Mouse (Mus musculus) hindbrain, embryonic 13.5 days (tissue): ENCODE measurements around the gene Fen1. TPM values are rescaled to one million over a fixed set of nuclear protein-coding genes. Genes with fewer than 3 reads are reported as not detected.

ENCODE experiments used
- ATAC-seq: fragments of 200-750 bp; cut with Nextera tagmentation; 2 replicates; pipeline ENCODE4 v1.8.0; 2017; ENCODE audit warnings: moderate TSS enrichment; ENCODE audit not compliant: low FRiP score
- H3K27ac ChIP-seq: fragments of 300-500 bp; sonication (generic); 2 replicates; pipeline ENCODE4 v1.5.1; 2015; ENCODE audit warnings: inconsistent platforms, mild to moderate bottlenecking, moderate library complexity
- H3K27me3 ChIP-seq: fragments of 300-500 bp; sonication (generic); 2 replicates; pipeline ENCODE4 v1.6.1; 2015; ENCODE audit warnings: mild to moderate bottlenecking, inconsistent platforms
- H3K36me3 ChIP-seq: fragments of 300-500 bp; sonication (generic); 2 replicates; pipeline ENCODE4 v1.6.1; 2015; ENCODE audit warnings: mild to moderate bottlenecking, inconsistent platforms
- H3K4me1 ChIP-seq: fragments of 300-500 bp; sonication (generic); replicated peaks from 2 replicates; pipeline ENCODE4 v1.6.1; 2015; ENCODE audit warnings: inconsistent platforms
- H3K4me2 ChIP-seq: fragments of 300-500 bp; sonication (generic); 2 replicates; pipeline ENCODE4 v1.6.1; 2015; ENCODE audit warnings: inconsistent platforms, mild to moderate bottlenecking, moderate library complexity
- H3K4me3 ChIP-seq: fragments of 300-500 bp; sonication (generic); 2 replicates; pipeline ENCODE4 v1.5.1; 2015; ENCODE audit warnings: mild to moderate bottlenecking, inconsistent platforms
- H3K9ac ChIP-seq: fragments of 300-500 bp; sonication (generic); 2 replicates; pipeline ENCODE4 v1.6.1; 2015; ENCODE audit warnings: mild to moderate bottlenecking, inconsistent platforms
- H3K9me3 ChIP-seq: fragments of 300-500 bp; sonication (generic); 2 replicates; pipeline ENCODE4 v1.6.1; 2016; ENCODE audit warnings: inconsistent platforms
- WGBS: fragments of 180-500 bp; shearing (Covaris S2); methylation state at CpG from one replicate; pipeline ENCODE4 v1.1.7; 2015; 5-methylcytosine and 5-hydroxymethylcytosine counted together
- polyA plus RNA-seq: library from polyadenylated mRNA; unstranded; fragments of >200 nt; fragmentation: Nextera tagmentation; extraction: Ambion mirVana; gene quantifications from 2 replicates; pipeline ENCODE4 v1.2.1, GENCODE M21; 2015

Gene Fen1
- 34.4 and 34.9 TPM in 2 replicates for polyA plus RNA-seq

GRCm38 (mm10) chr19:10203848-10204615 lies at the start of gene Fen1, which contains the start of gene Tmem258:
TSS of gene Fen1 (minus strand) at chr19:10204169.
TSS of gene Tmem258 (plus strand) at chr19:10204014.
- WGBS, result under 1% methylated on average over 40 of the region's 40 CpGs
- H3K27me3 ChIP-seq, result no peaks in the 10 kb centered on the region
- peak; percentile 94 for ATAC-seq
- peak within 1 kb of the TSS; percentile 88 for H3K9ac ChIP-seq
- H3K36me3 ChIP-seq, result peaks cover 51% of the 10 kb centered on the region
- H3K9me3 ChIP-seq, result no peaks in the 10 kb centered on the region
- H3K4me2 ChIP-seq, result peak within 1 kb of the TSS; percentile 78
- H3K27ac ChIP-seq, result peak within 1 kb of the TSS; percentile 85
- H3K4me3 ChIP-seq, result peak within 1 kb of the TSS; percentile 64
- peaks cover 21% of the 10 kb centered on the region for H3K4me1 ChIP-seq

GRCm38 (mm10) chr19:10248128-10248527 lies 44.2 kb upstream of the Fen1 start:
- ATAC-seq, result no peak
- Histone ChIP-seq H3K4me3 (no peak overlapping the region), H3K4me2 (no peak overlapping the region), H3K36me3 (peaks cover 34% of the 10 kb centered on the region), H3K9ac (no peak overlapping the region), H3K27me3 (peaks cover 11% of the 10 kb centered on the region; the same call in 1 of the 2 replicates), H3K9me3 (no peaks in the 10 kb centered on the region), H3K27ac (no peak overlapping the region), H3K4me1 (peaks cover 7% of the 10 kb centered on the region)
- WGBS, result 66% methylated on average over 20 of the region's 20 CpGs

DNA sequence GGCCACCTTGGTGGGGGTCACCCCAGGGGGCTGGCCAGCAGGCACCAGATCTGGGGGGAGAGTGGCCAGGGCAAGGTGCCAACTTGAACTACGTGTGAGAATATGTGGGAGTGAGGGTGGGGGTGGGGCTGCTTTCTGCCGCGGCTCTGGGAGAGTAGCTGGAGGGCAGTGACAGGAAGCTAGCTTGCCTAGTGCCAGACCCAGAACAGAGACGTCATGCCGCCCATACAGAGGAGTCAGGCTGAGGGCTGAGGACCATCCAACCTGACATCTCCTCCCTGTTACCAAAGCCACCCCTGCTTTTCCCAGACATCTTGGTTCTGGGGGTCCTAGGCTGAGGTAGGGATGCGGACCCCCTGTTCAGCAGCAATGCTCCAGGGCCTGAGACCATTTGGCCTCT lies 43.2 kb upstream of the Fen1 start:
- no peak overlapping the region for H3K27ac ChIP-seq
- peaks cover 31% of the 10 kb centered on the region for H3K36me3 ChIP-seq
- peaks cover 10% of the 10 kb centered on the region; the same call in 1 of the 2 replicates for H3K27me3 ChIP-seq
- no peak for ATAC-seq
- H3K4me2 ChIP-seq, result no peak overlapping the region
- no peak overlapping the region for H3K4me3 ChIP-seq
- H3K9ac ChIP-seq, result 0 out of 2 replicates have a peak overlapping the region, but pooled peaks have one; percentile 5
- no peaks in the 10 kb centered on the region for H3K9me3 ChIP-seq
- 43% methylated on average over 6 of the region's 6 CpGs for WGBS
- peaks cover 11% of the 10 kb centered on the region for H3K4me1 ChIP-seq

GRCm38 (mm10) chr19:10244183-10244582 lies 40.2 kb upstream of the Fen1 start:
- Histone ChIP-seq H3K36me3 (peaks cover 12% of the 10 kb centered on the region), H3K9me3 (no peaks in the 10 kb centered on the region), H3K4me2 (no peak overlapping the region), H3K27ac (no peak overlapping the region), H3K27me3 (peaks cover 28% of the 10 kb centered on the region), H3K4me1 (peaks cover 23% of the 10 kb centered on the region), H3K4me3 (no peak overlapping the region), H3K9ac (no peak overlapping the region)
- 34% methylated on average over 3 of the region's 3 CpGs for WGBS
- no peak for ATAC-seq

- 4% methylated on average over 8 of the region's 8 CpGs for WGBS
These were observed 38.9 kb upstream of the Fen1 start for GRCm38 (mm10) chr19:10242916-10243315.

GRCm38 (mm10) chr19:10240654-10241305 lies 36.8 kb upstream of the Fen1 start, which contains the start of gene Myrf:
TSS of gene Myrf (minus strand) at chr19:10240748.
- ATAC-seq, result peak; percentile 46

More at GRCm38 (mm10) chr19:10242916-10243315, 38.9 kb upstream of the Fen1 start:
- Histone ChIP-seq H3K4me3 (no peak overlapping the region), H3K36me3 (peaks cover 7% of the 10 kb centered on the region), H3K9ac (no peak overlapping the region), H3K4me2 (no peak overlapping the region), H3K27me3 (peaks cover 40% of the 10 kb centered on the region), H3K4me1 (peaks cover 23% of the 10 kb centered on the region), H3K27ac (no peak overlapping the region), H3K9me3 (no peaks in the 10 kb centered on the region)
- no peak for ATAC-seq

GRCm38 (mm10) chr19:10239975-10240653 lies 36.1 kb upstream of the Fen1 start:
- H3K9ac ChIP-seq, result peak overlapping the region; percentile 68
- peaks cover 17% of the 10 kb centered on the region for H3K4me1 ChIP-seq
- ATAC-seq, result no peak; the same call in 1 of the 2 replicates
- no peaks in the 10 kb centered on the region for H3K36me3 ChIP-seq
- peaks cover 42% of the 10 kb centered on the region for H3K27me3 ChIP-seq
- no peaks in the 10 kb centered on the region for H3K9me3 ChIP-seq
- WGBS, result 5% methylated on average over 26 of the region's 26 CpGs
- H3K27ac ChIP-seq, result no peak overlapping the region
- peak overlapping the region; percentile 41 for H3K4me3 ChIP-seq
- peak overlapping the region; percentile 61 for H3K4me2 ChIP-seq

More at GRCm38 (mm10) chr19:10240654-10241305, 36.8 kb upstream of the Fen1 start, which contains the start of gene Myrf:
- Histone ChIP-seq H3K27ac (no peak within 1 kb of the TSS), H3K4me2 (peak within 1 kb of the TSS; percentile 61), H3K9ac (peak within 1 kb of the TSS; percentile 68), H3K27me3 (peaks cover 45% of the 10 kb centered on the region), H3K4me1 (peaks cover 17% of the 10 kb centered on the region), H3K36me3 (no peaks in the 10 kb centered on the region), H3K9me3 (no peaks in the 10 kb centered on the region), H3K4me3 (peak within 1 kb of the TSS; percentile 41)
- 8% methylated on average over 42 of the region's 43 CpGs for WGBS

DNA sequence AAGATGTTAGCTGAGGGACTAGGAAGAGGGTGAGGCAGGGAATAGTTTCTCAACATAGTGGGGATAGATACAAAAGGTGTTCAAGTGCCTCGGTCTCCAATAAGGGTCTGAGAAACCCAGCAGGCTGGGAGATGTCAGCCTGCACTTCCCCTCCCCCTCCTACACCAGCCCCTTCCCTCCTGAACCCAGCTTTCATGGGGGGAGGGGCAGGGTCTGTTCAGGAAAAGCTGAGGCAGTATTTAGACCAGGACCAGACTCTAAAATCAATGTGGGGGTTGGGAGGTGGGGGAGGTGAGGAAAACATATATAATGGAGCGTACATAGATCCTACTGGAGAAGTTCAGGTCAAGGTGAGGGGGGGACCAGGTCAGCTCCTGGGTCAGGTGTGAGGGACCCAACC lies 35.5 kb upstream of the Fen1 start:
- Histone ChIP-seq H3K9ac (no peak overlapping the region), H3K36me3 (no peaks in the 10 kb centered on the region), H3K4me3 (no peak overlapping the region), H3K27me3 (peaks cover 42% of the 10 kb centered on the region), H3K9me3 (no peaks in the 10 kb centered on the region), H3K4me1 (peaks cover 17% of the 10 kb centered on the region), H3K4me2 (no peak overlapping the region; the same call in 1 of the 2 replicates), H3K27ac (no peak overlapping the region)
- no peak for ATAC-seq
- WGBS, result 46% methylated on average over 2 of the region's 2 CpGs

DNA sequence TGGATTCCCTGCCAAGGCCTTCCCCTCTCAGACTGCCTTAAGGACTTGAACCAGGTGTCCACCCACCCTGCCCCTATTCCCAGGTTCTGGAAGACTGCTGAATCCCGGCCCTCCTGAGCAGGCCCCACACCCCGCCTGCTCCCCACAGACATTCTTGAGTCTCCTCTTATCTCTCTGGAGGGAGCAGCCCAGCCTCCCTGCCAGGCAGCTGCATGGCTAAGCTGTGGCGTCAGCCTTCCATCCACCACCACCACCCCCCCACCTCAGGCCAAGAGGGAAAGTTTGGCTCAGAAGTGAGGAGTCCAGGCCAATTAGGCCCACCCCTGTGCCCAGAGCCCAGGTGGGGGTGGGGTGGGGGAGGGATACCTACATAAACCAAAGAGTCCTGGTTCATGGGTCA lies 34.5 kb upstream of the Fen1 start:
- Histone ChIP-seq H3K36me3 (no peaks in the 10 kb centered on the region), H3K9ac (no peak overlapping the region), H3K4me2 (no peak overlapping the region), H3K9me3 (no peaks in the 10 kb centered on the region), H3K27me3 (peaks cover 42% of the 10 kb centered on the region), H3K4me3 (no peak overlapping the region), H3K27ac (no peak overlapping the region), H3K4me1 (peaks cover 17% of the 10 kb centered on the region)
- 77% methylated on average over 3 of the region's 3 CpGs for WGBS
- ATAC-seq, result no peak

DNA sequence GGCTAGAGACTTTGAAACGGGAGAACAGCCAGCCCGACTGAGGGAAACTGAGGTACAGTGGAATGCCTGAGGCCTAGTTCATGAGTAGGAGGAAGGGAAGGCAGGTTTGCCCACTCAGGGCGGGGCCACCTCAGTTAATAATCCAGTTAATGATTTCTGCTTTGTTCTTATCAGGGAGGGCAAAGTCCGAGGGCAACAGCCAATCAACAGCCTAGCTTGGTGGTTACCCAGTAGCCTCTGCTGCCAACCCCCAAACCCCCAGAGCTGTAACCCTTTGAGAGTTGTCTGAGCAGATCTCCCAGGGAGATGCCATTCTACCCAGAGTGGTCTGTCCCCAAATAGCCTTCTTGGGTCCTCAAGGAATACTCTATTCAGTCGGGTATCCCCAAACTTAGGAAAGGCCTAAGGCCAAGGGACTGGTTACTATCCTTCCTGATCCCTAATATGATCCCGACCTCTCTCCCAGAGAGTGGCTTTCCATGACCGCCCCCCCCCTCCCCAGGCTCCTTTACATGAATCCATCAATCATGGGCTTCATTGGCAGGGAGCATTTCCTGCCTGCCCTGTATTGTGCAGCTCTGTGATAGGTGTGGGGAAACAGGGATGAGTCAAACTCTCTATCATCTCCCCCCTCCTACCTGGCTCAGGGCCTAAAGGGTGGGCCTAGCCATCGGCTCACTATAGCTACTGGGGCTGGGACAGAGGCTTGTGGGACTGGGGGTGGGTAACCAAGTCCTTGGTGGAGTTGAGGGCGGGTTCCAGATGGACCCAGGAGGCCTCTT lies 32.0 kb upstream of the Fen1 start:
- peaks cover 51% of the 10 kb centered on the region for H3K27me3 ChIP-seq
- peaks cover 12% of the 10 kb centered on the region for H3K4me1 ChIP-seq
- ATAC-seq, result no peak
- no peak overlapping the region for H3K9ac ChIP-seq
- no peaks in the 10 kb centered on the region for H3K36me3 ChIP-seq
- WGBS, result 82% methylated on average over 9 of the region's 9 CpGs
- no peak overlapping the region for H3K4me2 ChIP-seq
- H3K27ac ChIP-seq, result no peak overlapping the region
- no peaks in the 10 kb centered on the region for H3K9me3 ChIP-seq
- no peak overlapping the region for H3K4me3 ChIP-seq

DNA sequence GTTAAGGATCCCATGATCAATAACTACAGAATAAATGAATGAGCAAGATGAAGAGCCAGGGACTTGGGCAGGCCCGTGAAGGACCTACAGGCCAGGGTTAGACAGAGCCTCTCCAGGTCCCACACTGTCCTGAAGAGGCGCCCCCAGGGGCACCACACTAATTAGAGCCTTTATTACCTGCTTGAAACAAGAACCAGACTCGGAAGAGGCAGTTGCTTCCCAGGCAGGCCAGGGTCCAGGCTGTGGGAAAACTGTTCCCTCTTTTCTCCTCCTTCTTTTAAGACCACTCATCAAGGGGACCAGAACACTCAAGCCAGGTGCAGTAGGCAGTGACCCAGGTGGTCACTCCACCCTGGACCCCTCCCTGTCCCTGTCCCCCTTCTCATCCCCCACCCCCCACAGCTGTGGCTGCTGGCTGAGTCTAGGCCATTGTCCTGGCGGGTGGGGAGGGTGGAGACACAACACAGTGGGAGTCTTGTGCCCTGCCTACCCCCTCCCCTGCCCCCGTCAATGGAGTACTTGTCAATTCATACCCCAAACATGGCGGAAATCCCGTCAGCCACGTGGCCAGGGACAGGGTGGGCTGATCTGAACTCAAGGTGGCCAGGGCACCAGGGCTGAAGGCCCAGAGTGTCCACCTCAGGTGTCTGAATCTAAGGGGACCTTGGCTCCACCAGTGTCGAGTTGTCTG lies 28.5 kb upstream of the Fen1 start:
- Histone ChIP-seq H3K4me1 (no peaks in the 10 kb centered on the region; the same call in 1 of the 2 replicates), H3K27me3 (peaks cover 25% of the 10 kb centered on the region), H3K36me3 (no peaks in the 10 kb centered on the region), H3K9ac (no peak overlapping the region), H3K27ac (no peak overlapping the region), H3K4me3 (no peak overlapping the region), H3K4me2 (no peak overlapping the region), H3K9me3 (no peaks in the 10 kb centered on the region)
- 30% methylated on average over 9 of the region's 9 CpGs for WGBS
- ATAC-seq, result no peak
